Mouse (Mus musculus): ENCODE data around the gene Pdk4. TPM values are rescaled to one million over a fixed set of nuclear protein-coding genes. Genes with fewer than 3 reads are reported as not detected.
A peak's percentile ranks its signal among the peaks of the same experiment; 100 is the strongest.

Pdk4 gene
- polyA plus RNA-seq, 1 experiment from 2014 or later: 1.1 TPM

- no peak for DNase-seq
- no peak overlapping the region for H3K4me3 ChIP-seq (ENCODE audit: low read depth, low read length)
- ATAC-seq (ENCODE audit: insufficient read depth): no peak
- no peaks in the 10 kb centered on the region for H3K36me3 ChIP-seq (ENCODE audit: insufficient read depth)
- H3K9me3 ChIP-seq (ENCODE audit: low read depth, low read length): no peaks in the 10 kb centered on the region
- no peak overlapping the region for H3K4me2 ChIP-seq
- H3K9ac ChIP-seq: no peak overlapping the region
- H3K27me3 ChIP-seq (ENCODE audit: insufficient read depth, low read length): no peaks in the 10 kb centered on the region
- peaks cover 9% of the 10 kb centered on the region for H3K4me1 ChIP-seq (ENCODE audit: insufficient read depth)
- H3K27ac ChIP-seq (ENCODE audit: low read depth): no peak overlapping the region
- no peak for TF ChIP-seq CTCF (IDR thresholded peaks at IDR 0.05; ENCODE audit: low read depth)
- 79% methylated on average over 3 of the region's 3 CpGs for WGBS
Observed at GRCm38 (mm10) chr6:5506271-5506670, 10.2 kb upstream of the Pdk4 start.

DNA sequence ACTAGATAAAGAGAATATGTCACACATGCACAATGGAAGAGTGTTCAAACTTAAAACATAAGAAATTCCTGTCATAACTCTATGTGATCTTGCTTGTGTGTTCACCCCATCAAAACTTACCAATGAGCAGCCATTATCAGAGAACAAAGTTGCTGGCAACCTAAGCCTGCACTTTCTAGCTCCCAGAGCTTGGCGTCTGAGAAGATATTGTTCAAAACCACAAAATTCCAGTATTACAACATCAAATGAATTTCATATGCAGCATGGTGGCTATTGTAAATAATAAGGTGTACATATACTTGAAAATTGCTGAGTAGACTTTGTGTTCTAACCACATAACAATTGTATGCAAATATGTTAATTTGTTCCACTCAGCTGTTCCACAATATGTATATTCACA is 6.7 kb upstream of the Pdk4 start:
- Histone ChIP-seq H3K9me3 (ENCODE audit: low read depth, low read length) (no peaks in the 10 kb centered on the region), H3K4me1 (ENCODE audit: insufficient read depth) (no peaks in the 10 kb centered on the region), H3K27ac (ENCODE audit: low read depth) (no peak overlapping the region), H3K36me3 (ENCODE audit: insufficient read depth) (no peaks in the 10 kb centered on the region), H3K4me3 (ENCODE audit: low read depth, low read length) (no peak overlapping the region), H3K9ac (no peak overlapping the region), H3K27me3 (ENCODE audit: insufficient read depth, low read length) (no peaks in the 10 kb centered on the region), H3K4me2 (no peak overlapping the region)
- TF ChIP-seq CTCF (IDR thresholded peaks at IDR 0.05; ENCODE audit: low read depth): no peak
- no peak for ATAC-seq (ENCODE audit: insufficient read depth)
- 72% methylated on average over 1 of the region's 1 CpGs for WGBS
- DNase-seq: no peak

DNA sequence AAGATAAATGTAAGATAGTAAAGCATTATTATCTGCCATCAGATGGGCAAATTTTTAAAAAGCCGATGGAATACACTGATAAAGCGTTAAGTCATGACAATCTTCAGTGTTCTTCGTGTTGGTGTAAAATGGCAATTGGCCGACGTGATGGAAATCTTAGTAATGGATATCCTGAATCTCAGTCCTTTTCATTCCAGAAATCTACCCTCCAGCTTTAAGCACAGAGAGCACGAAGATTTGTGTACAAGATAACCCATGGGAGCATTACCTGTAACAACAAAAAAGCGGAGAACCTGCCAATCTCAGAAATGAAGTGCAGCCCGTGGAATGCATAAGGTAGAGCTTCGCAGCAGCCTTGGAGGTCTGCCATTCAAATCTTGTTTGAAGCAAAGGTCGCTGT is 5.4 kb upstream of the Pdk4 start:
- Histone ChIP-seq H3K4me1 (ENCODE audit: insufficient read depth) (no peaks in the 10 kb centered on the region), H3K27me3 (ENCODE audit: insufficient read depth, low read length) (no peaks in the 10 kb centered on the region), H3K9ac (no peak overlapping the region), H3K36me3 (ENCODE audit: insufficient read depth) (no peaks in the 10 kb centered on the region), H3K27ac (ENCODE audit: low read depth) (no peak overlapping the region), H3K4me2 (no peak overlapping the region), H3K9me3 (ENCODE audit: low read depth, low read length) (no peaks in the 10 kb centered on the region), H3K4me3 (ENCODE audit: low read depth, low read length) (no peak overlapping the region)
- ATAC-seq (ENCODE audit: insufficient read depth) (no peak), DNase-seq (no peak)
- TF ChIP-seq CTCF (IDR thresholded peaks at IDR 0.05; ENCODE audit: low read depth): no peak
- 78% methylated on average over 10 of the region's 10 CpGs for WGBS

DNA sequence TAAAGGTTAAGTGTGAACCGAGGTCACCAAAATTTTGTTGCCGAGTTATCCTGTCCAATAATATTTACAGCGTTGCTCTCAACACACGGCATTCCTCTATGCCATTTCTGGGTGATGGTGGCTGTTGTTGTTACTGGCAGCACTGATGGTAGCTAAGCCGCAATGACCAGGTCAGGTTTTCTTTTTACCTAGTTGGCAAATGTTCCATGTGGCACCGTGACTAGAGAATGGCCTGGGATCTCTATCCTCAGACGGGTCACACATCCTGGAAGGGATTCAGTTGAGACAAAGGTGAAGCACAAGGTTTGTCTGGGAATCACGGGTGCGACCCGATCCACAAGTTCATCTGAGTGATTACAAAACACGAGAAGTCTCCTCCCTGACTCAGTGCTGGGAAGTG is 2.6 kb upstream of the Pdk4 start:
- H3K4me2 ChIP-seq: no peak overlapping the region
- H3K9me3 ChIP-seq (ENCODE audit: low read depth, low read length): no peaks in the 10 kb centered on the region
- no peak for ATAC-seq (ENCODE audit: insufficient read depth)
- H3K27me3 ChIP-seq (ENCODE audit: insufficient read depth, low read length): no peaks in the 10 kb centered on the region
- H3K36me3 ChIP-seq (ENCODE audit: insufficient read depth): no peaks in the 10 kb centered on the region
- H3K27ac ChIP-seq (ENCODE audit: low read depth): no peak overlapping the region
- 83% methylated on average over 11 of the region's 11 CpGs for WGBS
- H3K9ac ChIP-seq: no peak overlapping the region
- no peak for TF ChIP-seq CTCF (IDR thresholded peaks at IDR 0.05; ENCODE audit: low read depth)
- no peak overlapping the region for H3K4me3 ChIP-seq (ENCODE audit: low read depth, low read length)
- DNase-seq: no peak
- no peaks in the 10 kb centered on the region for H3K4me1 ChIP-seq (ENCODE audit: insufficient read depth)

DNA sequence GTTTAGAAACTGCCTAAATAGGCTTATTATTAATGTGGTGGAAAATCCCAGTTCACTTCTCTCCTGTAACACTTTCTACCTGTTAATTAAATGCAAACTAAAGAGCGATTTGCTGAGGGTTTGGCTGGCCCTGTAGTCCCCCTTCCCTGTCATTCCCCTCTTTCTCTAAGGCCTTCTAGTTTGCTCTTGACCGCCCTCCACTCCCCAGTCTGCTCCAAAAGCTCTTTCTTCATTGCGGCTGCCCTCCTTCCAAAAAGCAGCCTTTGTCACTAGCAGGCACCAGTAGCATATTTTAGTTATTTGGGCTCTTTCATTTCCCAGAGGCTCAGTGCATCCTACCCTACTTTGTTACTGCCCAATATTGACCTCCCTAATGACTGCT is 736 bp upstream of the Pdk4 start:
- TF ChIP-seq CTCF (IDR thresholded peaks at IDR 0.05; ENCODE audit: low read depth): no peak
- Histone ChIP-seq H3K9ac (no peak overlapping the region), H3K27ac (ENCODE audit: low read depth) (0 out of 2 replicates have a peak overlapping the region, but pooled peaks have one; percentile 14), H3K4me3 (ENCODE audit: low read depth, low read length) (peak overlapping the region; percentile 47; the same call in 1 of the 2 replicates), H3K27me3 (ENCODE audit: insufficient read depth, low read length) (no peaks in the 10 kb centered on the region), H3K36me3 (ENCODE audit: insufficient read depth) (no peaks in the 10 kb centered on the region), H3K4me1 (ENCODE audit: insufficient read depth) (no peaks in the 10 kb centered on the region), H3K9me3 (ENCODE audit: low read depth, low read length) (no peaks in the 10 kb centered on the region), H3K4me2 (peak overlapping the region; percentile 86)
- DNase-seq: no peak
- 38% methylated on average over 3 of the region's 3 CpGs for WGBS
- peak; percentile 7 for ATAC-seq (ENCODE audit: insufficient read depth)

DNA sequence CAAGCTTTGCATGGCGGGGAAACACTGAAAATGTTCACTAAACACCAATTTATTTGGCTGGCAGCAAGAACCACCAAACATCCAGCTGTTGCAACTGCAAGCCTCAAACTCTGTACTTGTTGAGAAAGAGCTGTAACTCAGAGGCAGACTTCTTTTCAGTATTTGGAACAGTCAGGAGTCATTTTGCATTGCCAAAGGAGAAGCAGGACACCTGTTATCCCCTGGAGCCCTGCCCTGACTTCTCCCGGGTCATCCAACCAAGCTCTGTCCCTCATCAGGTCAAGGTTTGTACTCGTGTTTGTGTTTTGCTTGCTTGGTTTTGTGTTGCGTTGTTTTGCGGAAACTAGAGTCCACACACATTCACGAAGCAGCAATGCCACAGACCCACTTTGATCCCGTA is 11.1 kb downstream of the Pdk4 start:
- no peak overlapping the region for H3K27ac ChIP-seq (ENCODE audit: low read depth)
- TF ChIP-seq CTCF (IDR thresholded peaks at IDR 0.05; ENCODE audit: low read depth): no peak
- no peaks in the 10 kb centered on the region for H3K36me3 ChIP-seq (ENCODE audit: insufficient read depth)
- H3K4me2 ChIP-seq: no peak overlapping the region
- DNase-seq (no peak), ATAC-seq (ENCODE audit: insufficient read depth) (no peak)
- WGBS: 81% methylated on average over 7 of the region's 7 CpGs
- no peaks in the 10 kb centered on the region for H3K27me3 ChIP-seq (ENCODE audit: insufficient read depth, low read length)
- H3K4me1 ChIP-seq (ENCODE audit: insufficient read depth): no peaks in the 10 kb centered on the region
- H3K4me3 ChIP-seq (ENCODE audit: low read depth, low read length): no peak overlapping the region
- H3K9me3 ChIP-seq (ENCODE audit: low read depth, low read length): no peaks in the 10 kb centered on the region
- no peak overlapping the region for H3K9ac ChIP-seq

- ATAC-seq (ENCODE audit: insufficient read depth) (no peak), DNase-seq (no peak)
- 67% methylated on average over 3 of the region's 3 CpGs for WGBS
- Histone ChIP-seq H3K4me3 (ENCODE audit: low read depth, low read length) (no peak overlapping the region), H3K4me2 (no peak overlapping the region), H3K4me1 (ENCODE audit: insufficient read depth) (no peaks in the 10 kb centered on the region), H3K27me3 (ENCODE audit: insufficient read depth, low read length) (no peaks in the 10 kb centered on the region), H3K27ac (ENCODE audit: low read depth) (no peak overlapping the region), H3K9ac (no peak overlapping the region), H3K36me3 (ENCODE audit: insufficient read depth) (no peaks in the 10 kb centered on the region), H3K9me3 (ENCODE audit: low read depth, low read length) (no peaks in the 10 kb centered on the region)
- no peak for TF ChIP-seq CTCF (IDR thresholded peaks at IDR 0.05; ENCODE audit: low read depth)
Observed at GRCm38 (mm10) chr6:5482270-5482783, 13.8 kb downstream of the Pdk4 start.

GRCm38 (mm10) chr6:5481066-5481465 is 15.0 kb downstream of the Pdk4 start:
- ATAC-seq (ENCODE audit: insufficient read depth) (no peak), DNase-seq (no peak)
- H3K36me3 ChIP-seq (ENCODE audit: insufficient read depth): no peaks in the 10 kb centered on the region
- no peak overlapping the region for H3K4me3 ChIP-seq (ENCODE audit: low read depth, low read length)
- no peaks in the 10 kb centered on the region for H3K4me1 ChIP-seq (ENCODE audit: insufficient read depth)
- H3K27me3 ChIP-seq (ENCODE audit: insufficient read depth, low read length): no peaks in the 10 kb centered on the region
- WGBS: 77% methylated on average over 2 of the region's 2 CpGs
- no peak overlapping the region for H3K9ac ChIP-seq
- H3K4me2 ChIP-seq: no peak overlapping the region
- no peaks in the 10 kb centered on the region for H3K9me3 ChIP-seq (ENCODE audit: low read depth, low read length)
- H3K27ac ChIP-seq (ENCODE audit: low read depth): no peak overlapping the region
- TF ChIP-seq CTCF (IDR thresholded peaks at IDR 0.05; ENCODE audit: low read depth): no peak

Data from lung, embryonic 14.5 days (tissue).